Mouse (Mus musculus): Measurements from ENCODE around the gene Cmtr2.

Gene Cmtr2

GRCm38 (mm10) chr8:110265796-110266305 is 50.4 kb downstream of the Cmtr2 start:
- no peak for DNase-seq

- DNase-seq: peak; percentile 93 to 95
These were observed 51.3 kb downstream of the Cmtr2 start, which contains the start of gene Hydin for GRCm38 (mm10) chr8:110266741-110267140. Gene Hydin, plus strand, starts transcription at chr8:110266977.

GRCm38 (mm10) chr8:110267268-110267667 is 51.8 kb downstream of the Cmtr2 start:
- DNase-seq: no peak

- peak; percentile 81 to 83 for DNase-seq
These were observed 55.2 kb downstream of the Cmtr2 start for GRCm38 (mm10) chr8:110270659-110271058.

- no peak for DNase-seq
These were observed 57.9 kb downstream of the Cmtr2 start for GRCm38 (mm10) chr8:110273394-110273793.

Data from cerebellum, postnatal 14 days (tissue).